ENCODE assay signal across 15 mouse cellular contexts in genomic region chr16:33536456-33536855, GRCm38 (mm10). TPM values are rescaled to one million over a fixed set of nuclear protein-coding genes. Genes with fewer than 3 reads are reported as not detected.
"Had no signal": no experiment of that assay in that cellular context is flagged by ENCODE, and none has a peak within 500 bp of the region (broad histone marks: within the 10 kb centered on the region; RNA-seq: fewer than 3 reads in every experiment).

No protein-coding gene starts in this region.

- H3K36me3 ChIP-seq: limb, embryonic 13.5 days; liver, embryonic 15.5 days; midbrain, embryonic 10.5 days; neural tube, embryonic 12.5 days had no signal

- H3K27me3 ChIP-seq: limb, embryonic 13.5 days; liver, embryonic 15.5 days; neural tube, embryonic 12.5 days had no signal

- H3K4me3 ChIP-seq: layer of hippocampus, adult 2 months; limb, embryonic 13.5 days; liver, embryonic 15.5 days; midbrain, embryonic 10.5 days; neural tube, embryonic 12.5 days had no signal

- H3K9me3 ChIP-seq: limb, embryonic 13.5 days; liver, embryonic 15.5 days; midbrain, embryonic 10.5 days; neural tube, embryonic 12.5 days had no signal

- H3K4me1 ChIP-seq: liver, embryonic 15.5 days; midbrain, embryonic 10.5 days had no signal

- H3K9ac ChIP-seq: limb, embryonic 13.5 days; liver, embryonic 15.5 days; lung, embryonic 14.5 days; neural tube, embryonic 12.5 days had no signal

- H3K27ac ChIP-seq: layer of hippocampus, adult 2 months; limb, embryonic 13.5 days; liver, embryonic 15.5 days; midbrain, embryonic 10.5 days; neural tube, embryonic 12.5 days had no signal

- H3K4me2 ChIP-seq: limb, embryonic 13.5 days; liver, embryonic 15.5 days; lung, embryonic 14.5 days; neural tube, embryonic 12.5 days had no signal

- DNase-seq: kidney, adult 11 months; kidney, postnatal 10 days; kidney, postnatal 4 days; left cerebral cortex, postnatal 4 days; lung, embryonic 14.5 days; lung, postnatal 10 days; lung, postnatal 4 days; midbrain, embryonic 14.5 days; thymus, postnatal 4 days had no signal

RNA-seq across cellular contexts. Expression of gene Slc12a8, which starts 19.3 kb away (rescaled TPM):
- total RNA-seq: megakaryocyte, adult 5-6 weeks had no signal
